Mouse (Mus musculus): ENCODE measurements at regions not wholly inside any gene's neighbourhood (a gene's known extent, or its start where the extent isn't known, plus 50 kb on each side); places are given as distances from the start of the nearest gene placed in this dataset.

DNA sequence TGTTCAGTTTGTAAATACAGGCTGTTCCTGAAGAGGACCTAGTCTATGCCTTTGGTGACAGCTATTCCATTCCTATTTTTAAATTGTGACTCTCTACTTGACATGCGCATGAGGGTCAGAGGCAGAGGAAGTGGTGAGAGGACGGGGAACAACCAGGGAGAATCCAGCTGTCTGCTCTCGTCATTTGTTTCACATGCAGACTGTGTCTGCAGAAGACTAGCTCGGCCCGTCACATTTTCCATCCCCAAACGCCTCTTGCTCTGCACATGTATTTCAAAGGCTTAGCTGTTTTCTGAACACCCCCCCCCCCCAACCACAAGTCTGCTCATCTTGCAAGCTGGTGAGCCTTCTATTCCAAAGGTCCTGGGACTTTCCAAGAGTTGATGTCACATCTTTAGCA, 339.4 kb downstream of the Dhx35 start:
- WGBS, result 33% methylated on average over 6 of the region's 6 CpGs
- intact Hi-C loops (cut with DNase I), result no loop called here
- no peaks in the 10 kb centered on the region for H3K4me1 ChIP-seq (ENCODE audit: control insufficient read depth, insufficient read depth, low read length)
- H3K27me3 ChIP-seq (ENCODE audit: control insufficient read depth, insufficient read depth, low read length), result no peaks in the 10 kb centered on the region
- H3K27ac ChIP-seq, result no peak overlapping the region
- no peak overlapping the region for H3K9ac ChIP-seq (ENCODE audit: low read depth, low read length)
- no peak for TF ChIP-seq EP300 (IDR thresholded peaks at IDR 0.05; ENCODE audit: insufficient read depth, low read depth, low read length)
- TF ChIP-seq POLR2A (IDR thresholded peaks at IDR 0.05; ENCODE audit: insufficient read depth, low read depth, low read length), result no peak
- TF ChIP-seq CTCF (IDR thresholded peaks at IDR 0.05), result no peak
- no peaks in the 10 kb centered on the region for H3K79me2 ChIP-seq (replicated peaks; ENCODE audit: control insufficient read depth, insufficient read depth, low read length)
- no peak overlapping the region for H3K4me3 ChIP-seq
- H3K36me3 ChIP-seq (ENCODE audit: control insufficient read depth, insufficient read depth, low read length), result no peaks in the 10 kb centered on the region
- no peak for DNase-seq

- H3K79me2 ChIP-seq (replicated peaks; ENCODE audit: control insufficient read depth, insufficient read depth, low read length), result no peaks in the 10 kb centered on the region
- no peaks in the 10 kb centered on the region for H3K36me3 ChIP-seq (ENCODE audit: control insufficient read depth, insufficient read depth, low read length)
- no peaks in the 10 kb centered on the region for H3K4me1 ChIP-seq (ENCODE audit: control insufficient read depth, insufficient read depth, low read length)
- no peak overlapping the region for H3K9ac ChIP-seq (ENCODE audit: low read depth, low read length)
- H3K27ac ChIP-seq, result no peak overlapping the region
- no peaks in the 10 kb centered on the region for H3K27me3 ChIP-seq (ENCODE audit: control insufficient read depth, insufficient read depth, low read length)
- no peak overlapping the region for H3K4me3 ChIP-seq
- no peak for TF ChIP-seq CTCF (IDR thresholded peaks at IDR 0.05)
- TF ChIP-seq POLR2A (IDR thresholded peaks at IDR 0.05; ENCODE audit: insufficient read depth, low read depth, low read length), result no peak
- TF ChIP-seq EP300 (IDR thresholded peaks at IDR 0.05; ENCODE audit: insufficient read depth, low read depth, low read length), result no peak
- whole genome bisulfite sequencing, result 94% methylated on average over 2 of the region's 2 CpGs
- intact Hi-C loops (cut with DNase I), result no loop called here
- DNase-seq, result no peak
These were observed 344.0 kb downstream of the Dhx35 start for GRCm38 (mm10) chr2:159138603-159139002.

DNA sequence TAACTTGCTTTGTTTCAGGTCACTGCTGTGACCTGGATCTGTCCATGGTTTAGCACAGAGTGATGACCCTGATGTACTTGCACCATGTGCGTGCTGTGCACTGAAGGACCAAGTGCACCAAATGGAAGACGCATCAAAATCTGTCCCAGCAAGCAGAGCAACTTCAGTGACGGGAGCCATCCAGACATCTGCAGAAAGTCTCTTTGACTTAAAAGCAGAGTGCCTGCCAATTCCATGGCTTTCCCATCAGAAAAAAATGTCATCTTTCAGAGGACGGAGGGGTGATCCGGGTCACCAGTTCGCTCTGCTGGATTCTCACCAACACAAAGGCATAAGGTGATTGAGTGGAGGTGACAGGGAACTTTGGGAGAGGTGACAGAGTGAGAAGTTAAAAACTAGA, 351.4 kb downstream of the Dhx35 start:
- H3K4me1 ChIP-seq (ENCODE audit: control insufficient read depth, insufficient read depth, low read length), result no peaks in the 10 kb centered on the region
- no peaks in the 10 kb centered on the region for H3K27me3 ChIP-seq (ENCODE audit: control insufficient read depth, insufficient read depth, low read length)
- H3K79me2 ChIP-seq (replicated peaks; ENCODE audit: control insufficient read depth, insufficient read depth, low read length), result no peaks in the 10 kb centered on the region
- TF ChIP-seq CTCF (IDR thresholded peaks at IDR 0.05) (no peak), POLR2A (IDR thresholded peaks at IDR 0.05; ENCODE audit: insufficient read depth, low read depth, low read length) (no peak), EP300 (IDR thresholded peaks at IDR 0.05; ENCODE audit: insufficient read depth, low read depth, low read length) (no peak)
- intact Hi-C loops (cut with DNase I), result no loop called here
- DNase-seq, result no peak
- H3K36me3 ChIP-seq (ENCODE audit: control insufficient read depth, insufficient read depth, low read length), result no peaks in the 10 kb centered on the region
- H3K4me3 ChIP-seq, result no peak overlapping the region
- 84% methylated on average over 6 of the region's 6 CpGs for WGBS
- H3K27ac ChIP-seq, result no peak overlapping the region
- no peak overlapping the region for H3K9ac ChIP-seq (ENCODE audit: low read depth, low read length)

- Histone ChIP-seq H3K4me1 (ENCODE audit: control insufficient read depth, insufficient read depth, low read length) (no peaks in the 10 kb centered on the region), H3K9ac (ENCODE audit: low read depth, low read length) (no peak overlapping the region), H3K27me3 (ENCODE audit: control insufficient read depth, insufficient read depth, low read length) (no peaks in the 10 kb centered on the region), H3K4me3 (no peak overlapping the region), H3K27ac (no peak overlapping the region), H3K36me3 (ENCODE audit: control insufficient read depth, insufficient read depth, low read length) (no peaks in the 10 kb centered on the region), H3K79me2 (replicated peaks; ENCODE audit: control insufficient read depth, insufficient read depth, low read length) (no peaks in the 10 kb centered on the region)
- DNase-seq, result peak; percentile 28 to 51
- intact Hi-C loops (cut with DNase I), result loop anchor here (1.0 to 2.0 kb wide), 2 partner anchors 109 to 252 kb away; no protein-coding TSS in a partner anchor
- WGBS, result 38% methylated on average over 7 of the region's 7 CpGs
- TF ChIP-seq CTCF (IDR thresholded peaks at IDR 0.05) (peak; percentile 88), POLR2A (IDR thresholded peaks at IDR 0.05; ENCODE audit: insufficient read depth, low read depth, low read length) (no peak), EP300 (IDR thresholded peaks at IDR 0.05; ENCODE audit: insufficient read depth, low read depth, low read length) (0 out of 2 replicates have a peak, but pooled peaks have one; percentile 16)
These were observed 369.4 kb downstream of the Dhx35 start for GRCm38 (mm10) chr2:159163985-159164384.

- no peaks in the 10 kb centered on the region for H3K27me3 ChIP-seq (ENCODE audit: control insufficient read depth, insufficient read depth, low read length)
- H3K4me1 ChIP-seq (ENCODE audit: control insufficient read depth, insufficient read depth, low read length), result no peaks in the 10 kb centered on the region
- H3K4me3 ChIP-seq, result no peak overlapping the region
- TF ChIP-seq EP300 (IDR thresholded peaks at IDR 0.05; ENCODE audit: insufficient read depth, low read depth, low read length), result no peak
- no peak for TF ChIP-seq CTCF (IDR thresholded peaks at IDR 0.05)
- H3K27ac ChIP-seq, result no peak overlapping the region
- no peak overlapping the region for H3K9ac ChIP-seq (ENCODE audit: low read depth, low read length)
- H3K36me3 ChIP-seq (ENCODE audit: control insufficient read depth, insufficient read depth, low read length), result no peaks in the 10 kb centered on the region
- H3K79me2 ChIP-seq (replicated peaks; ENCODE audit: control insufficient read depth, insufficient read depth, low read length), result no peaks in the 10 kb centered on the region
- intact Hi-C loops (cut with DNase I), result no loop called here
- WGBS, result 27% methylated on average over 7 of the region's 7 CpGs
- DNase-seq, result peak in 1 of 2 experiments; percentile 19
These were observed 374.0 kb downstream of the Dhx35 start for GRCm38 (mm10) chr2:159168553-159169064.

DNA sequence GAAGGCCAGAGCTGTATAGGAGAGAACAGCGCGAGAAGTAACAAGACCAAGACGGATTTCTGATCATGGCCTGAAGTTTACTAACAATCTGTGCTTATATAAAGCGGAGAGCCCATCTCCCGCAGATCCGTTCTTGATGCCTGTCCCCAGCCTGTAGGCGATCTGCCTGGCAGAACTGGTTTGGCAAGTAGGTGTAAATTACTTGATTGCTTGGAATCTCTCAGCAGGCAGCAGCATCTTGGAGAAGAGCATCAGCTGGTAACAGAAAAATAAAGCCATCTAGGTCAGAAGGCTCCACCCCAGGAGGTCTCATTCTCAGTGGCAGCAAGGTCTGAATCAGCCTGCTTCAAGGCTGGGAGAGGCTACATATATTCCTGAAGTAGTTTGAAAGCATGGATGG, 401.5 kb downstream of the Dhx35 start:
- no peak overlapping the region for H3K9ac ChIP-seq (ENCODE audit: low read depth, low read length)
- H3K4me3 ChIP-seq, result no peak overlapping the region
- intact Hi-C loops (cut with DNase I), result no loop called here
- no peaks in the 10 kb centered on the region for H3K36me3 ChIP-seq (ENCODE audit: control insufficient read depth, insufficient read depth, low read length)
- 53% methylated on average over 7 of the region's 7 CpGs for WGBS
- H3K4me1 ChIP-seq (ENCODE audit: control insufficient read depth, insufficient read depth, low read length), result no peaks in the 10 kb centered on the region
- no peak for TF ChIP-seq CTCF (IDR thresholded peaks at IDR 0.05)
- TF ChIP-seq EP300 (IDR thresholded peaks at IDR 0.05; ENCODE audit: insufficient read depth, low read depth, low read length), result no peak
- no peak for TF ChIP-seq POLR2A (IDR thresholded peaks at IDR 0.05; ENCODE audit: insufficient read depth, low read depth, low read length)
- H3K27ac ChIP-seq, result no peak overlapping the region
- H3K79me2 ChIP-seq (replicated peaks; ENCODE audit: control insufficient read depth, insufficient read depth, low read length), result no peaks in the 10 kb centered on the region
- DNase-seq, result no peak
- H3K27me3 ChIP-seq (ENCODE audit: control insufficient read depth, insufficient read depth, low read length), result no peaks in the 10 kb centered on the region
